ENCODE assay signal across 16 mouse cellular contexts in the genomic region with DNA sequence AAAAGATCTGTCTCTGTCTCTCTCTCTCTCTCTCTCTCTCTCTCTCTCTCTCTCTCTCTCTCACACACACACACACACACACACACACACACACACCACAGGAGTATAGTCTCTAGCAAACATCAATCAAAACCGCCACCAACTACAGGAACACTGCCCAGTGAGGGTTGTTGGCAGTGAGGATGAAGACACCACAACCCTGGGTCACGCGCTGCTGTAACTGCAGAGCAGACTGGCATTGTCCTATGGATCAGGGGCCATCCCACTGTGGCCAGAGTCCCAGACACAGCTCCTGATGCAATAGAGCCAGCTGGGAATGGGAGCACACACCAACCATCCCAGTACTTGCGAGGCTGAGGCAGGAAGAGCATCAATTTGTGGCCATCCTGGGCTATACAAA.
DNase-seq lines count a peak whose midpoint lies in the region; ATAC-seq lines count a peak whose summit lies in the region.
"Had no signal": no experiment of that assay in that cellular context is flagged by ENCODE, and none has a peak within 500 bp of the region (broad histone marks: within the 10 kb centered on the region; RNA-seq: fewer than 3 reads in every experiment).

No protein-coding gene starts in this region.

- ATAC-seq in heart, embryonic 15.5 days (replicated peaks; ENCODE audit: insufficient number of reproducible peaks, insufficient read depth, low FRiP score, low read depth), result no peak
- ATAC-seq in lung, embryonic 16.5 days (ENCODE audit: low read depth), result no peak; the same call in 1 of the 2 replicates
- ATAC-seq in intestine, embryonic 15.5 days, result no peak
- ATAC-seq: CD4-positive, CD25-positive, alpha-beta regulatory T cell, adult 4 months had no signal

- WGBS in heart, embryonic 15.5 days, result 79% methylated on average over 4 of the region's 4 CpGs
- 74% methylated on average over 4 of the region's 4 CpGs for WGBS in lung, embryonic 16.5 days
- WGBS in intestine, embryonic 15.5 days, result 79% methylated on average over 4 of the region's 4 CpGs

- peak; percentile 24 for DNase-seq in adrenal gland, postnatal 10 days
- no peak for DNase-seq in adrenal gland, postnatal 25 days
- DNase-seq in heart, postnatal 10 days, result no peak
- DNase-seq in lung, postnatal 4 days, result no peak
- DNase-seq in spleen, postnatal 10 days (ENCODE audit: low spot score in 2 of 2), result no peak
- DNase-seq: liver, embryonic 13.5 days; lung, postnatal 14 days; right cerebral cortex, postnatal 4 days had no signal

- H3K9me3 ChIP-seq in heart, embryonic 15.5 days (replicated peaks), result no peaks in the 10 kb centered on the region
- H3K9me3 ChIP-seq in lung, embryonic 16.5 days (ENCODE audit: control insufficient read depth, low read length), result no peaks in the 10 kb centered on the region
- H3K9me3 ChIP-seq in intestine, embryonic 15.5 days, result no peaks in the 10 kb centered on the region
- H3K9me3 ChIP-seq: forebrain, embryonic 15.5 days; hindbrain, embryonic 12.5 days; liver, embryonic 13.5 days; neural tube, embryonic 15.5 days had no signal

- no peak overlapping the region for H3K4me3 ChIP-seq in heart, embryonic 15.5 days
- H3K4me3 ChIP-seq in lung, embryonic 16.5 days (ENCODE audit: low read length), result no peak overlapping the region
- no peak overlapping the region for H3K4me3 ChIP-seq in intestine, embryonic 15.5 days (replicated peaks)
- H3K4me3 ChIP-seq: forebrain, embryonic 15.5 days; hindbrain, embryonic 12.5 days; liver, embryonic 13.5 days; neural tube, embryonic 15.5 days had no signal

- intact Hi-C loops in heart, postnatal 10 days (cut with DNase I), result loop anchor here (5.0 kb wide), 1 partner anchor 218 kb away; the partner anchor contains the start of gene Ptprm

- no peaks in the 10 kb centered on the region for H3K27me3 ChIP-seq in heart, embryonic 15.5 days
- no peaks in the 10 kb centered on the region for H3K27me3 ChIP-seq in lung, embryonic 16.5 days (ENCODE audit: control insufficient read depth, insufficient read depth, low read depth, low read length)
- no peaks in the 10 kb centered on the region for H3K27me3 ChIP-seq in intestine, embryonic 15.5 days (replicated peaks)
- H3K27me3 ChIP-seq: hindbrain, embryonic 12.5 days; liver, embryonic 13.5 days; neural tube, embryonic 15.5 days had no signal

- H3K27ac ChIP-seq in heart, embryonic 15.5 days, result 0 out of 2 replicates have a peak overlapping the region, but pooled peaks have one; percentile 79
- peak overlapping the region; percentile 42; the same call in 1 of the 2 replicates for H3K27ac ChIP-seq in lung, embryonic 16.5 days (ENCODE audit: low read length)
- H3K27ac ChIP-seq in intestine, embryonic 15.5 days, result 0 out of 2 replicates have a peak overlapping the region, but pooled peaks have one; percentile 17
- H3K27ac ChIP-seq: liver, embryonic 13.5 days had no signal

- no peak overlapping the region for H3K9ac ChIP-seq in heart, embryonic 15.5 days
- H3K9ac ChIP-seq in lung, embryonic 16.5 days (ENCODE audit: low read length), result no peak overlapping the region
- no peak overlapping the region for H3K9ac ChIP-seq in intestine, embryonic 15.5 days
- H3K9ac ChIP-seq: forebrain, embryonic 15.5 days; hindbrain, embryonic 12.5 days; liver, embryonic 13.5 days; neural tube, embryonic 15.5 days had no signal

- no peaks in the 10 kb centered on the region for H3K36me3 ChIP-seq in heart, embryonic 15.5 days
- H3K36me3 ChIP-seq in lung, embryonic 16.5 days (ENCODE audit: control insufficient read depth, insufficient read depth, low read length), result no peaks in the 10 kb centered on the region
- no peaks in the 10 kb centered on the region for H3K36me3 ChIP-seq in intestine, embryonic 15.5 days
- H3K36me3 ChIP-seq: forebrain, embryonic 15.5 days; G1E; hindbrain, embryonic 12.5 days; liver, embryonic 13.5 days; neural tube, embryonic 15.5 days had no signal

- H3K4me1 ChIP-seq in heart, embryonic 15.5 days (replicated peaks), result peaks cover 45% of the 10 kb centered on the region
- H3K4me1 ChIP-seq in lung, embryonic 16.5 days (replicated peaks; ENCODE audit: control insufficient read depth, insufficient read depth, low read length), result peaks cover 21% of the 10 kb centered on the region
- H3K4me1 ChIP-seq in intestine, embryonic 15.5 days (replicated peaks), result peaks cover 6% of the 10 kb centered on the region; the same call in 1 of the 2 replicates
- H3K4me1 ChIP-seq: liver, embryonic 13.5 days had no signal

- H3K4me2 ChIP-seq in heart, embryonic 15.5 days, result no peak overlapping the region
- no peak overlapping the region for H3K4me2 ChIP-seq in lung, embryonic 16.5 days (ENCODE audit: low read depth, low read length)
- H3K4me2 ChIP-seq in intestine, embryonic 15.5 days (replicated peaks), result no peak overlapping the region
- H3K4me2 ChIP-seq: forebrain, embryonic 15.5 days; hindbrain, embryonic 12.5 days; liver, embryonic 13.5 days had no signal

Comparison
In these comparisons a context has a peak if more than half of its experiments do, and no peak if none do; other contexts are left out.
1. H3K27ac ChIP-seq: peak in every context shown above with its lines; median percentile 79 in heart, embryonic 15.5 days; 42 in lung, embryonic 16.5 days; 17 in intestine, embryonic 15.5 days.